Mouse (Mus musculus) CD8-positive naive resting alpha-beta T cell, adult 57 days (primary cell): ENCODE results near the gene Plcg2. TPM values are rescaled to one million over a fixed set of nuclear protein-coding genes. Genes with fewer than 3 reads are reported as not detected.

Experiments
- total RNA-seq: library from RNA; stranded (reverse); gene quantifications from one replicate; pipeline ENCODE4 v1.2.4, GENCODE M21; 2023

Gene Plcg2
- total RNA-seq: 20.1 TPM

GRCm38 (mm10) chr8:117498179-117498914, at the start of gene Plcg2:
Gene Plcg2 (plus strand): TSS chr8:117498291.

GRCm38 (mm10) chr8:117673430-117673830, 175.3 kb downstream of the Plcg2 start, which contains the start of gene Sdr42e1:
Gene Sdr42e1 (minus strand): TSS chr8:117673689.

Other genes with a start within 250 kb of the Plcg2 start
- gene Cmip, start 241.2 kb upstream of the Plcg2 start, total RNA-seq: 106 TPM
- gene Sdr42e1, start 175.4 kb downstream of the Plcg2 start, total RNA-seq: 1.6 TPM
- gene Hsd17b2, start 203.6 kb downstream of the Plcg2 start, total RNA-seq: not detected